Mouse (Mus musculus) hindbrain, postnatal 0 days (tissue): Measurements from ENCODE around the gene Ttc39a. TPM values are rescaled to one million over a fixed set of nuclear protein-coding genes. Genes with fewer than 3 reads are reported as not detected.

Source experiments
- ATAC-seq: fragments of 200-750 bp; cut with Nextera tagmentation; 2 replicates; pipeline ENCODE4 v1.8.0; 2017; ENCODE audit warnings: mild to moderate bottlenecking, moderate TSS enrichment, moderate library complexity
- DNase-seq: peaks from one replicate; pipeline ENCODE4 v3.0.0-alpha.2; 2015; ENCODE audit warnings: low spot score
- H3K27ac ChIP-seq: fragments of 300-500 bp; sonication (generic); 2 replicates; pipeline ENCODE4 v1.5.1; 2014; ENCODE audit warnings: mild to moderate bottlenecking
- H3K27me3 ChIP-seq: fragments of 300-500 bp; sonication (generic); 2 replicates; pipeline ENCODE4 v1.6.1; 2014; ENCODE audit warnings: low read length, mixed read lengths; ENCODE audit not compliant: insufficient read depth
- H3K36me3 ChIP-seq: fragments of 300-500 bp; sonication (generic); 2 replicates; pipeline ENCODE4 v1.6.1; 2014; ENCODE audit warnings: low read length, mixed read lengths; ENCODE audit not compliant: insufficient read depth
- H3K4me1 ChIP-seq: fragments of 300-500 bp; sonication (generic); 2 replicates; pipeline ENCODE4 v1.6.1; 2014; ENCODE audit warnings: antibody characterized with exemption, low read length, mixed read lengths; ENCODE audit not compliant: insufficient read depth
- H3K4me2 ChIP-seq: fragments of 300-500 bp; sonication (generic); 2 replicates; pipeline ENCODE4 v1.6.1; 2014; ENCODE audit warnings: low read depth, mild to moderate bottlenecking, low read length, moderate library complexity, mixed read lengths
- H3K4me3 ChIP-seq: fragments of 300-500 bp; sonication (generic); 2 replicates; pipeline ENCODE4 v1.5.1; 2014; ENCODE audit warnings: low read length
- H3K9ac ChIP-seq: fragments of 300-500 bp; sonication (generic); replicated peaks from 2 replicates; pipeline ENCODE4 v1.6.1; 2014; ENCODE audit warnings: mild to moderate bottlenecking, low read length, moderate library complexity, mixed read lengths
- H3K9me3 ChIP-seq: fragments of 300-500 bp; sonication (generic); 2 replicates; pipeline ENCODE4 v1.6.1; 2016; ENCODE audit warnings: low read length, mixed read lengths
- CTCF ChIP-seq: IDR thresholded peaks from 2 replicates; pipeline ENCODE4 v1.5.1; 2016; ENCODE audit warnings: antibody characterized with exemption, control low read depth, low read depth
- WGBS: fragments of 180-500 bp; shearing (Covaris S2); extraction: QIAGEN DNeasy Blood & Tissue Kit; methylation state at CpG from one replicate; pipeline ENCODE4 v1.1.7; 2014; 5-methylcytosine and 5-hydroxymethylcytosine counted together
- polyA plus RNA-seq: library from polyadenylated mRNA; unstranded; fragments of >200 nt; fragmentation: Nextera tagmentation; extraction: Ambion mirVana; gene quantifications from 2 replicates; pipeline ENCODE4 v1.2.1, GENCODE M21; 2015
- total RNA-seq: library from RNA; depleted of rRNA; stranded (reverse); fragments of >200 nt; gene quantifications from 2 replicates; pipeline ENCODE4 v1.2.3, GENCODE M21; 2014

The Ttc39a gene
- total and polyA plus RNA-seq, 2 experiments from 2014 or later = 6.4 to 6.8 TPM

- Histone ChIP-seq H3K36me3 (no peaks in the 10 kb centered on the region), H3K27me3 (no peaks in the 10 kb centered on the region), H3K4me1 (no peaks in the 10 kb centered on the region), H3K9me3 (no peaks in the 10 kb centered on the region), H3K4me3 (no peak overlapping the region), H3K4me2 (no peak overlapping the region), H3K27ac (no peak overlapping the region), H3K9ac (no peak overlapping the region)
- ATAC-seq (no peak), DNase-seq (no peak)
- WGBS = 70% methylated on average over 8 of the region's 8 CpGs
- peak; percentile 11; the same call in 1 of the 2 replicates for TF ChIP-seq CTCF
These were observed 32.7 kb downstream of the Ttc39a start for GRCm38 (mm10) chr4:109439101-109439500.

- Histone ChIP-seq H3K27ac (no peak overlapping the region), H3K36me3 (no peaks in the 10 kb centered on the region), H3K4me2 (no peak overlapping the region), H3K4me3 (no peak overlapping the region), H3K4me1 (no peaks in the 10 kb centered on the region), H3K9ac (0 out of 2 replicates have a peak overlapping the region, but pooled peaks have one; percentile 9), H3K27me3 (no peaks in the 10 kb centered on the region), H3K9me3 (no peaks in the 10 kb centered on the region)
- DNase-seq = no peak
- no peak for ATAC-seq
- TF ChIP-seq CTCF = no peak
- 88% methylated on average over 3 of the region's 3 CpGs for WGBS
These were observed 33.4 kb downstream of the Ttc39a start for GRCm38 (mm10) chr4:109439825-109440248.

GRCm38 (mm10) chr4:109440381-109440780 is 34.0 kb downstream of the Ttc39a start:
- TF ChIP-seq CTCF = no peak
- Histone ChIP-seq H3K36me3 (no peaks in the 10 kb centered on the region), H3K27me3 (no peaks in the 10 kb centered on the region), H3K4me1 (no peaks in the 10 kb centered on the region), H3K9me3 (no peaks in the 10 kb centered on the region), H3K4me2 (no peak overlapping the region), H3K9ac (no peak overlapping the region), H3K27ac (no peak overlapping the region), H3K4me3 (no peak overlapping the region)
- DNase-seq (no peak), ATAC-seq (no peak)
- 93% methylated on average over 5 of the region's 5 CpGs for WGBS

GRCm38 (mm10) chr4:109441000-109441399 is 34.6 kb downstream of the Ttc39a start:
- no peaks in the 10 kb centered on the region for H3K36me3 ChIP-seq
- no peak for ATAC-seq

GRCm38 (mm10) chr4:109442126-109442525 is 35.7 kb downstream of the Ttc39a start:
- Histone ChIP-seq H3K9me3 (no peaks in the 10 kb centered on the region), H3K27ac (no peak overlapping the region), H3K9ac (no peak overlapping the region), H3K4me3 (no peak overlapping the region), H3K4me1 (no peaks in the 10 kb centered on the region), H3K4me2 (no peak overlapping the region), H3K27me3 (no peaks in the 10 kb centered on the region), H3K36me3 (no peaks in the 10 kb centered on the region)
- DNase-seq (no peak), ATAC-seq (no peak)
- 87% methylated on average over 7 of the region's 7 CpGs for WGBS
- no peak for TF ChIP-seq CTCF

More at GRCm38 (mm10) chr4:109441000-109441399, 34.6 kb downstream of the Ttc39a start:
- Histone ChIP-seq H3K9ac (no peak overlapping the region), H3K27me3 (no peaks in the 10 kb centered on the region), H3K9me3 (no peaks in the 10 kb centered on the region), H3K27ac (no peak overlapping the region), H3K4me2 (no peak overlapping the region), H3K4me3 (no peak overlapping the region), H3K4me1 (no peaks in the 10 kb centered on the region)
- no peak for TF ChIP-seq CTCF
- peak; percentile 18 for DNase-seq
- 60% methylated on average over 3 of the region's 3 CpGs for WGBS

- no peak overlapping the region for H3K27ac ChIP-seq
- no peak overlapping the region for H3K4me2 ChIP-seq
- no peaks in the 10 kb centered on the region for H3K36me3 ChIP-seq
- H3K27me3 ChIP-seq = no peaks in the 10 kb centered on the region
- H3K9ac ChIP-seq = no peak overlapping the region
- TF ChIP-seq CTCF = no peak
- H3K9me3 ChIP-seq = no peaks in the 10 kb centered on the region
- no peaks in the 10 kb centered on the region for H3K4me1 ChIP-seq
- 73% methylated on average over 4 of the region's 4 CpGs for WGBS
- no peak overlapping the region for H3K4me3 ChIP-seq
- ATAC-seq (no peak), DNase-seq (no peak)
These were observed 36.2 kb downstream of the Ttc39a start for GRCm38 (mm10) chr4:109442649-109443048.

GRCm38 (mm10) chr4:109444471-109444870 is 38.0 kb downstream of the Ttc39a start:
- Histone ChIP-seq H3K27ac (no peak overlapping the region), H3K4me2 (no peak overlapping the region), H3K27me3 (no peaks in the 10 kb centered on the region), H3K9me3 (no peaks in the 10 kb centered on the region), H3K36me3 (no peaks in the 10 kb centered on the region), H3K4me3 (no peak overlapping the region), H3K9ac (no peak overlapping the region), H3K4me1 (no peaks in the 10 kb centered on the region)
- ATAC-seq (no peak), DNase-seq (no peak)
- no peak for TF ChIP-seq CTCF
- WGBS = 77% methylated on average over 6 of the region's 6 CpGs
